Comparison of ENCODE assay signal across 8 mouse cellular contexts in the genomic region with DNA sequence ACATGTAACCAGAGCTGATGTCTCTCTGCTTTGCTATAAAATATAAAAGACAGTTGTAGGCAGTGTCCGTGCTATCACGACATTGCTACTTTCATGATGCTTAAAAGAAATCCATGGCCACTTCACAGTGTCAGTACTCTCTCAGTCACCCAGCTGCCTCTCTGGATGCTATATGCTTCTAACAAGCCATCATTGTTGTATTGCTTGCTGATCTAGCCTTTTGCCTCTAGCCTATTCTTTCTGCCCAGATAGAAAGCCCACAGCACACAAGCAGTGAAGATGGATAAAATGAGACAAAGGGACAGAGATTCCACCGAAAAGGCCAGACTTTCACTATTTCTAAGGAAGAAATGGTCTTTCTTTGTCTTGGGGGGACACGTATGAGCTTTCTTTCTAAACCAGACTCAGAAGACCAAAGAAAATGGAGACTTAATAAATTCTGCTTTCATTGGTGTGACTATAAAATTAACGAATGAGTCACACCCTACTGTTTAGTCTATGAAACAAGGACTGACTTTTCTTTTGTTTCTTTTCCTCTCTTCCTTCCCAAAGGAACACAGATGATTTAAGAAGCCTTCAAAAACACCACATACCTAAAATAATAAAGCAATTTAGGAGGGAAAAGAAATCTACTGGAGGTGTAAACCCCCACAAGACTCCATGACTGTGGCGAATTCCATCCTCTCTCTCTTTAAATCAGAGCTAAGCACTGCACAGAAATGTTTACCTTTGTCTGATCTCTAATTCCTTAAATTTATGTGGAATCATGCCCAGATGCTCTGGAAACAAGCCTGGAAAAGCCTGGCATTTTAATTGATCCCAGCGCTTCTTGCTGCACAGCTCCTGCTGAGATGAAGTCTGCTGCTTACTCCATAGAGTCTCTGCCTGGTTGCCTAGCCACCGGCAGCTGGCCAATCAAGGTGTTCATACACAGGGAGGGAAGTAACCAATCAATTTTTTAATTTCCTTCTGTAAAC.
DNase-seq lines count a peak whose midpoint lies in the region; ATAC-seq and TF ChIP-seq lines count a peak whose summit lies in the region.

No protein-coding gene starts in this region.

- no peak overlapping the region for H3K4me3 ChIP-seq in forebrain, postnatal 0 days (ENCODE audit: low read depth, low read length)
- H3K4me3 ChIP-seq in midbrain, embryonic 13.5 days (replicated peaks) = no peak overlapping the region

- peak overlapping the region; percentile 57 for H3K27ac ChIP-seq in forebrain, postnatal 0 days (ENCODE audit: low read depth, low read length)
- H3K27ac ChIP-seq in midbrain, embryonic 13.5 days = peak overlapping the region; percentile 92

- H3K9me3 ChIP-seq in forebrain, postnatal 0 days (ENCODE audit: low read length) = no peaks in the 10 kb centered on the region
- H3K9me3 ChIP-seq in midbrain, embryonic 13.5 days = no peaks in the 10 kb centered on the region

- peaks cover 11% of the 10 kb centered on the region; the same call in 1 of the 2 replicates for H3K4me1 ChIP-seq in forebrain, postnatal 0 days (ENCODE audit: insufficient read depth)
- H3K4me1 ChIP-seq in midbrain, embryonic 13.5 days (replicated peaks) = peaks cover 20% of the 10 kb centered on the region

- ATAC-seq in forebrain, postnatal 0 days = peak; percentile 94
- ATAC-seq in midbrain, embryonic 13.5 days = peak; percentile 96
- no peak for ATAC-seq in monocyte, adult 5-6 weeks (replicated peaks; ENCODE audit: insufficient number of reproducible peaks, low FRiP score, low TSS enrichment, poor library complexity, severe bottlenecking)
- no peak for ATAC-seq in CD4-positive, CD25-positive, alpha-beta regulatory T cell, adult 4 months

- no peaks in the 10 kb centered on the region for H3K36me3 ChIP-seq in forebrain, postnatal 0 days (ENCODE audit: insufficient read depth)
- no peaks in the 10 kb centered on the region for H3K36me3 ChIP-seq in midbrain, embryonic 13.5 days

- no peaks in the 10 kb centered on the region for H3K27me3 ChIP-seq in forebrain, postnatal 0 days (ENCODE audit: insufficient read depth, low read length)
- no peaks in the 10 kb centered on the region for H3K27me3 ChIP-seq in midbrain, embryonic 13.5 days

- H3K9ac ChIP-seq in forebrain, postnatal 0 days = no peak overlapping the region
- 0 out of 2 replicates have a peak overlapping the region, but pooled peaks have one; percentile 5 for H3K9ac ChIP-seq in midbrain, embryonic 13.5 days (replicated peaks)

- no peak for TF ChIP-seq CTCF in forebrain, postnatal 0 days (IDR thresholded peaks at IDR 0.05; ENCODE audit: low read depth)

- DNase-seq in brain, adult 2 months (ENCODE audit: low read depth, low spot score) = peak; percentile 77
- peak; percentile 80 to 81 for DNase-seq in cerebellum, postnatal 14 days
- peak; percentile 78 for DNase-seq in forebrain, postnatal 0 days
- DNase-seq in kidney, postnatal 4 days = no peak
- no peak for DNase-seq in frontal cortex, postnatal 36 days (ENCODE audit: low spot score in 2 of 2)

- WGBS in forebrain, postnatal 0 days = 27% methylated on average over 8 of the region's 8 CpGs
- WGBS in midbrain, embryonic 13.5 days = 45% methylated on average over 8 of the region's 8 CpGs

- H3K4me2 ChIP-seq in forebrain, postnatal 0 days (ENCODE audit: low read depth) = peak overlapping the region; percentile 17; the same call in 1 of the 2 replicates
- peak overlapping the region; percentile 28 for H3K4me2 ChIP-seq in midbrain, embryonic 13.5 days (replicated peaks)

Comparison
In these comparisons a context has a peak if more than half of its experiments do, and no peak if none do; other contexts are left out.
1. DNase-seq: peak in brain, adult 2 months (single experiment), cerebellum, postnatal 14 days (2 of 2) and forebrain, postnatal 0 days (single experiment); none in kidney, postnatal 4 days (0 of 2) and frontal cortex, postnatal 36 days (0 of 2).
2. ATAC-seq: peak in forebrain, postnatal 0 days (single experiment) and midbrain, embryonic 13.5 days (single experiment); none in monocyte, adult 5-6 weeks (single experiment) and CD4-positive, CD25-positive, alpha-beta regulatory T cell, adult 4 months (single experiment).